Mouse (Mus musculus) MEL (cell line): ENCODE results near the gene Gabbr2. TPM values are rescaled to one million over a fixed set of nuclear protein-coding genes. Genes with fewer than 3 reads are reported as not detected.

Source experiments
- DNase-seq: peaks from one replicate; pipeline ENCODE4 v3.0.0; 2011; ENCODE audit warnings: low read depth, low spot score
- H3K27ac ChIP-seq: 2 replicates; pipeline ENCODE4 v1.5.1; 2012; ENCODE audit warnings: low read depth, mild to moderate bottlenecking, control low read depth, low read length, moderate library complexity; ENCODE audit not compliant: control insufficient read depth
- H3K27me3 ChIP-seq, 2 experiments: fragments of 150-350 bp in 1 of 2; sonication (generic) in 1 of 2; 2 replicates each; pipeline ENCODE4 v1.6.1; 2012; ENCODE audit warnings: low read length in 2 of 2, mild to moderate bottlenecking in 2 of 2, improper control_type of control experiment in 1 of 2, moderate library complexity in 1 of 2; ENCODE audit not compliant: insufficient read depth in 2 of 2, control insufficient read depth in 1 of 2
- H3K36me3 ChIP-seq, 2 experiments: 2 replicates each; pipeline ENCODE4 v1.6.1; 2012 to 2014; ENCODE audit warnings: low read length in 2 of 2, improper control_type of control experiment in 1 of 2, inconsistent platforms in 1 of 2, mild to moderate bottlenecking in 1 of 2; ENCODE audit not compliant: insufficient read depth in 2 of 2, control insufficient read depth in 1 of 2
- H3K4me1 ChIP-seq, 2 experiments: fragments of 150-350 bp in 1 of 2; sonication (generic) in 1 of 2; 2 replicates each; pipeline ENCODE4 v1.6.1; 2012; ENCODE audit warnings: low read length in 2 of 2, improper control_type of control experiment in 1 of 2, mild to moderate bottlenecking in 1 of 2; ENCODE audit not compliant: insufficient read depth in 2 of 2, control insufficient read depth in 1 of 2
- H3K4me3 ChIP-seq, 2 experiments: fragments of 150-350 bp in 1 of 2; sonication (generic) in 1 of 2; 2 replicates each; pipeline ENCODE4 v1.5.1; 2012; ENCODE audit warnings: low read depth in 2 of 2, low read length in 2 of 2, mild to moderate bottlenecking in 2 of 2, moderate library complexity in 2 of 2, control low read depth in 1 of 2, improper control_type of control experiment in 1 of 2; ENCODE audit not compliant: control insufficient read depth in 1 of 2, insufficient read depth in 1 of 2
- H3K79me2 ChIP-seq: 2 replicates; pipeline ENCODE4 v1.6.1; 2012; ENCODE audit warnings: mild to moderate bottlenecking, low read length, moderate library complexity; ENCODE audit not compliant: control insufficient read depth, poor library complexity, insufficient read depth
- H3K9ac ChIP-seq: 2 replicates; pipeline ENCODE4 v1.6.1; 2012; ENCODE audit warnings: low read depth, mild to moderate bottlenecking, control low read depth, low read length, moderate library complexity; ENCODE audit not compliant: control insufficient read depth, poor library complexity, severe bottlenecking
- H3K9me3 ChIP-seq: fragments of 150-350 bp; sonication (generic); replicated peaks from 2 replicates; pipeline ENCODE4 v1.6.1; 2012; ENCODE audit warnings: mild to moderate bottlenecking, low read length, improper control_type of control experiment, moderate library complexity; ENCODE audit not compliant: insufficient read depth
- CHD1 ChIP-seq: IDR thresholded peaks from 2 replicates; pipeline ENCODE4 v1.6.1; 2012; ENCODE audit warnings: low read depth, mild to moderate bottlenecking, inconsistent platforms, low read length, improper control_type of control experiment
- CHD2 ChIP-seq: IDR thresholded peaks from 2 replicates; pipeline ENCODE4 v1.6.1; 2011; ENCODE audit warnings: low read length, improper control_type of control experiment
- E2F4 ChIP-seq: IDR thresholded peaks from 2 replicates; pipeline ENCODE4 v1.6.1; 2011; ENCODE audit warnings: low read depth, low read length, improper control_type of control experiment, borderline replicate concordance
- GATA1 ChIP-seq: IDR thresholded peaks from 2 replicates; pipeline ENCODE4 v1.6.1; 2011; ENCODE audit warnings: low read depth, low read length, improper control_type of control experiment
- HCFC1 ChIP-seq: IDR thresholded peaks from 2 replicates; pipeline ENCODE4 v1.6.1; 2012; ENCODE audit warnings: low read depth, mild to moderate bottlenecking, inconsistent platforms, low read length, improper control_type of control experiment, moderate library complexity
- JUND ChIP-seq: IDR thresholded peaks from 2 replicates; pipeline ENCODE4 v1.6.1; 2011; ENCODE audit warnings: low read depth, mild to moderate bottlenecking, improper control_type of control experiment, low read length
- MEF2A ChIP-seq: IDR thresholded peaks from 2 replicates; pipeline ENCODE4 v1.6.1; 2014; ENCODE audit warnings: low read depth, mild to moderate bottlenecking, inconsistent platforms, low read length, improper control_type of control experiment; ENCODE audit not compliant: poor library complexity, insufficient replicate concordance, severe bottlenecking; ENCODE audit errors: extremely low read depth
- MYB ChIP-seq: IDR thresholded peaks from 2 replicates; pipeline ENCODE4 v1.6.1; 2011; ENCODE audit warnings: mild to moderate bottlenecking, low read depth, low read length, improper control_type of control experiment
- RAD21 ChIP-seq: IDR thresholded peaks from 2 replicates; pipeline ENCODE4 v1.6.1; 2011; ENCODE audit warnings: mild to moderate bottlenecking, low read depth, low read length, improper control_type of control experiment
- RCOR1 ChIP-seq: IDR thresholded peaks from 2 replicates; pipeline ENCODE4 v1.6.1; 2012; ENCODE audit warnings: low read depth, mild to moderate bottlenecking, inconsistent platforms, low read length, improper control_type of control experiment
- SMC3 ChIP-seq: IDR thresholded peaks from 2 replicates; pipeline ENCODE4 v1.6.1; 2011; ENCODE audit warnings: low read depth, low read length, improper control_type of control experiment
- TAL1 ChIP-seq: IDR thresholded peaks from 2 replicates; pipeline ENCODE4 v1.6.1; 2012; ENCODE audit warnings: mild to moderate bottlenecking, inconsistent platforms, low read length, moderate library complexity, mixed read lengths
- TBP ChIP-seq: IDR thresholded peaks from 2 replicates; pipeline ENCODE4 v1.8.0; 2011; ENCODE audit warnings: low read depth, low read length, improper control_type of control experiment
- USF2 ChIP-seq, 2 experiments: IDR thresholded peaks; 2 replicates each; pipeline ENCODE4 v1.6.1; 2011 to 2012; ENCODE audit warnings: improper control_type of control experiment in 2 of 2, low read length in 2 of 2, borderline replicate concordance in 1 of 2, inconsistent platforms in 1 of 2, low read depth in 1 of 2, mild to moderate bottlenecking in 1 of 2; ENCODE audit not compliant: insufficient read depth in 1 of 2
- ZC3H11A ChIP-seq: IDR thresholded peaks from 2 replicates; pipeline ENCODE4 v1.6.1; 2012; ENCODE audit warnings: low read depth, mild to moderate bottlenecking, inconsistent platforms, low read length, improper control_type of control experiment
- polyA plus RNA-seq, 2 experiments: library from polyadenylated mRNA; stranded (reverse) in 1 of 2; unstranded in 1 of 2; fragments of >175 nt in 1 of 2; fragments of >200 nt in 1 of 2; gene quantifications; 2 replicates each; pipeline versions ENCODE4 v1.2.1 to v1.2.4; 2012; ENCODE audit warnings: low replicate concordance in 2 of 2, low read depth in 1 of 2; ENCODE audit not compliant: insufficient read length in 2 of 2, insufficient read depth in 1 of 2, missing spikeins in 1 of 2
- total RNA-seq: library from RNA; depleted of rRNA; stranded (reverse); fragments of 300-350 nt; gene quantifications from 2 replicates; pipeline ENCODE4 v1.2.3, GENCODE M21; 2012

Gene Gabbr2
- total and polyA plus RNA-seq, 3 experiments: not detected

GRCm38 (mm10) chr4:46649161-46649560, 342.5 kb downstream of the Gabbr2 start:
- Histone ChIP-seq H3K4me1 (no peaks in the 10 kb centered on the region), H3K79me2 (no peaks in the 10 kb centered on the region), H3K27me3 (peaks cover 7 to 9% of the 10 kb centered on the region in 2 experiments)
- TF ChIP-seq TAL1 (no peak), ZC3H11A (no peak), TBP (no peak), CHD2 (no peak), CHD1 (no peak), RCOR1 (no peak), SMC3 (no peak), GATA1 (no peak), JUND (no peak), MEF2A (no peak), USF2 (IDR thresholded peaks at IDR 0.05; ENCODE audit: borderline replicate concordance in 1 of 2, insufficient read depth in 1 of 2, low read depth in 1 of 2, low read length in 2 of 2) (no peak)
- TF ChIP-seq, all 39 proteins: peak for 0
- Histone ChIP-seq H3K36me3 (no peaks in the 10 kb centered on the region), H3K27ac (no peak overlapping the region), H3K9ac (no peak overlapping the region), H3K4me3 (no peak overlapping the region), H3K9me3 (no peaks in the 10 kb centered on the region)
- DNase-seq: no peak

DNA sequence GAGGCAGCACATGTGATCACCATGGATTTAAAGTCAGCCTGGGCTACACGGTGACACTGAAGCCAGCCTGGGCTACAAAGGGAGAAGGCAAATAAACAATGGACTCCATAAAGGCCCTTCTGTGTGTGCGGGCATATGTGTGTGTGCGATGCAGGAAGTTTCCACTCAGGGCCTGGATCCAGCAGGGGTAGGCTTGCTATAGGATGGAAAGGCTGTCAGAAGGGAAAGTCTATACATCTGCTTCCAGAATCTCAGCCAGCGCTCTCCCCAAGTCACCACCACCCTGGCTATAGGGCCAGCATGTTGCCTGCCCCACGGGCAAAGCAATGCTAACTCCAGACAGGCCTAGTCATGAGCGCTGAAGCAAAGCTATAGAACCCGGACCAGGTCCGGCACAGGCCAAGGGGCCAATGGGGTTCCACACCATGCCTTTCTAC, 348.0 kb downstream of the Gabbr2 start:
- TF ChIP-seq TBP (no peak), MYB (no peak), E2F4 (no peak), RAD21 (no peak), HCFC1 (no peak), ZC3H11A (no peak), TAL1 (no peak)
- Histone ChIP-seq H3K36me3 (no peaks in the 10 kb centered on the region), H3K9ac (no peak overlapping the region), H3K4me1 (no peaks in the 10 kb centered on the region), H3K9me3 (no peaks in the 10 kb centered on the region), H3K27me3 (peaks cover 3 to 5% of the 10 kb centered on the region in 2 experiments; a peak in 3 of 4 replicates), H3K79me2 (no peaks in the 10 kb centered on the region), H3K4me3 (no peak overlapping the region), H3K27ac (no peak overlapping the region)
- no peak for DNase-seq
